Mouse (Mus musculus) limb, embryonic 14.5 days (tissue): ENCODE measurements around the gene Gm45713. TPM values are rescaled to one million over a fixed set of nuclear protein-coding genes. Genes with fewer than 3 reads are reported as not detected.

Experiments
- ATAC-seq: fragments of 200-750 bp; cut with Nextera tagmentation; 2 replicates; pipeline ENCODE4 v1.8.0; 2017; ENCODE audit warnings: low read depth, moderate number of reproducible peaks, moderate TSS enrichment; ENCODE audit not compliant: low FRiP score
- DNase-seq: peaks from one replicate; pipeline ENCODE4 v3.0.0-alpha.2; 2015; ENCODE audit warnings: low spot score
- H3K27ac ChIP-seq: fragments of 300-500 bp; sonication (generic); replicated peaks from 2 replicates; pipeline ENCODE4 v1.5.1; 2014; ENCODE audit warnings: low read depth, mild to moderate bottlenecking, low read length, moderate library complexity, mixed read lengths
- H3K27me3 ChIP-seq: fragments of 300-500 bp; sonication (generic); 2 replicates; pipeline ENCODE4 v1.6.1; 2014; ENCODE audit warnings: low read length, mixed read lengths; ENCODE audit not compliant: control insufficient read depth, insufficient read depth
- H3K36me3 ChIP-seq: fragments of 300-500 bp; sonication (generic); 2 replicates; pipeline ENCODE4 v1.6.1; 2014; ENCODE audit warnings: mild to moderate bottlenecking, low read length, moderate library complexity, mixed read lengths; ENCODE audit not compliant: control insufficient read depth, insufficient read depth
- H3K4me1 ChIP-seq: fragments of 300-500 bp; sonication (generic); 2 replicates; pipeline ENCODE4 v1.6.1; 2014; ENCODE audit warnings: antibody characterized with exemption, low read length, mixed read lengths; ENCODE audit not compliant: control insufficient read depth, insufficient read depth
- H3K4me2 ChIP-seq: fragments of 300-500 bp; sonication (generic); replicated peaks from 2 replicates; pipeline ENCODE4 v1.6.1; 2014; ENCODE audit warnings: low read depth, mild to moderate bottlenecking, low read length, moderate library complexity; ENCODE audit not compliant: severe bottlenecking
- H3K4me3 ChIP-seq: fragments of 300-500 bp; sonication (generic); replicated peaks from 2 replicates; pipeline ENCODE4 v1.5.1; 2014; ENCODE audit warnings: low read length
- H3K9ac ChIP-seq: fragments of 300-500 bp; sonication (generic); 2 replicates; pipeline ENCODE4 v1.6.1; 2014; ENCODE audit warnings: mild to moderate bottlenecking, low read depth, low read length, moderate library complexity; ENCODE audit not compliant: severe bottlenecking
- H3K9me3 ChIP-seq: fragments of 300-500 bp; sonication (generic); 2 replicates; pipeline ENCODE4 v1.6.1; 2016; ENCODE audit warnings: low read length; ENCODE audit not compliant: control insufficient read depth
- POLR2A ChIP-seq: fragments of 200-500 bp; IDR thresholded peaks from 2 replicates; pipeline ENCODE4 v1.8.0; 2012; ENCODE audit warnings: inconsistent platforms, mild to moderate bottlenecking, moderate library complexity, borderline replicate concordance; ENCODE audit not compliant: insufficient read depth, insufficient read length; ENCODE audit errors: extremely low read depth
- WGBS: fragments of 180-500 bp; shearing (Covaris S2); extraction: QIAGEN DNeasy Blood & Tissue Kit; methylation state at CpG from one replicate; pipeline ENCODE4 v1.1.7; 2014; 5-methylcytosine and 5-hydroxymethylcytosine counted together
- polyA plus RNA-seq, 2 experiments: library from polyadenylated mRNA; depleted of rRNA in 1 of 2; stranded (reverse) in 1 of 2; unstranded in 1 of 2; fragments of >200 nt; fragmentation: Nextera tagmentation in 1 of 2; extraction: Ambion mirVana in 1 of 2; gene quantifications; 2 replicates each; pipeline versions ENCODE4 v1.2.1 to v1.2.3; 2012 to 2014

The Gm45713 gene
- polyA plus RNA-seq, 2 experiments: 0.31 to 1.4 TPM

GRCm38 (mm10) chr7:45119780-45120709, 16.0 kb downstream of the Gm45713 start:
- H3K27ac ChIP-seq: no peak overlapping the region
- H3K9me3 ChIP-seq: no peaks in the 10 kb centered on the region
- WGBS: 85% methylated on average over 5 of the region's 5 CpGs
- TF ChIP-seq POLR2A: no peak
- no peaks in the 10 kb centered on the region for H3K27me3 ChIP-seq
- ATAC-seq: no peak
- no peak overlapping the region for H3K9ac ChIP-seq
- peaks cover 51% of the 10 kb centered on the region for H3K36me3 ChIP-seq
- no peak overlapping the region for H3K4me2 ChIP-seq
- DNase-seq: no peak
- no peak overlapping the region for H3K4me3 ChIP-seq
- H3K4me1 ChIP-seq: peaks cover 13% of the 10 kb centered on the region

- H3K9ac ChIP-seq: no peak overlapping the region
- TF ChIP-seq POLR2A: no peak
- no peak overlapping the region for H3K27ac ChIP-seq
- H3K27me3 ChIP-seq: no peaks in the 10 kb centered on the region
- no peaks in the 10 kb centered on the region for H3K9me3 ChIP-seq
- no peak overlapping the region for H3K4me2 ChIP-seq
- ATAC-seq (no peak), DNase-seq (no peak)
- WGBS: 84% methylated on average over 6 of the region's 6 CpGs
- H3K36me3 ChIP-seq: peaks cover 46% of the 10 kb centered on the region
- no peak overlapping the region for H3K4me3 ChIP-seq
- peaks cover 9% of the 10 kb centered on the region for H3K4me1 ChIP-seq
Measured at GRCm38 (mm10) chr7:45118336-45118735, 17.7 kb downstream of the Gm45713 start.

- 82% methylated on average over 8 of the region's 8 CpGs for whole genome bisulfite sequencing
- DNase-seq (no peak), ATAC-seq (no peak)
- Histone ChIP-seq H3K27me3 (no peaks in the 10 kb centered on the region), H3K9me3 (no peaks in the 10 kb centered on the region), H3K36me3 (peaks cover 39% of the 10 kb centered on the region), H3K4me3 (no peak overlapping the region), H3K27ac (no peak overlapping the region), H3K4me2 (no peak overlapping the region), H3K4me1 (0 out of 2 replicates have a peak, but pooled peaks cover 4% of the 10 kb centered on the region), H3K9ac (no peak overlapping the region)
- no peak for TF ChIP-seq POLR2A
Measured at GRCm38 (mm10) chr7:45117566-45117965, 18.5 kb downstream of the Gm45713 start.

- Histone ChIP-seq H3K36me3 (0 out of 2 replicates have a peak, but pooled peaks cover 2% of the 10 kb centered on the region), H3K4me1 (no peaks in the 10 kb centered on the region), H3K9me3 (no peaks in the 10 kb centered on the region), H3K9ac (no peak overlapping the region), H3K27ac (no peak overlapping the region), H3K27me3 (no peaks in the 10 kb centered on the region), H3K4me3 (no peak overlapping the region), H3K4me2 (no peak overlapping the region)
- TF ChIP-seq POLR2A: no peak
- DNase-seq (no peak), ATAC-seq (no peak)
- 72% methylated on average over 2 of the region's 2 CpGs for WGBS
Measured at GRCm38 (mm10) chr7:45113476-45113875, 22.6 kb downstream of the Gm45713 start.

GRCm38 (mm10) chr7:45112529-45112928, 23.5 kb downstream of the Gm45713 start:
- no peak for DNase-seq
- Histone ChIP-seq H3K4me3 (no peak overlapping the region), H3K27ac (no peak overlapping the region), H3K4me2 (no peak overlapping the region), H3K4me1 (no peaks in the 10 kb centered on the region), H3K9me3 (no peaks in the 10 kb centered on the region), H3K36me3 (no peaks in the 10 kb centered on the region), H3K9ac (no peak overlapping the region), H3K27me3 (no peaks in the 10 kb centered on the region)
- no peak for ATAC-seq
- no peak for TF ChIP-seq POLR2A
- 50% methylated on average over 3 of the region's 3 CpGs for WGBS
